Mouse (Mus musculus): ENCODE data around the gene Tanc2. TPM values are rescaled to one million over a fixed set of nuclear protein-coding genes. Genes with fewer than 3 reads are reported as not detected.

Gene Tanc2
- polyA plus RNA-seq, 1 experiment: 10.2 TPM

DNA sequence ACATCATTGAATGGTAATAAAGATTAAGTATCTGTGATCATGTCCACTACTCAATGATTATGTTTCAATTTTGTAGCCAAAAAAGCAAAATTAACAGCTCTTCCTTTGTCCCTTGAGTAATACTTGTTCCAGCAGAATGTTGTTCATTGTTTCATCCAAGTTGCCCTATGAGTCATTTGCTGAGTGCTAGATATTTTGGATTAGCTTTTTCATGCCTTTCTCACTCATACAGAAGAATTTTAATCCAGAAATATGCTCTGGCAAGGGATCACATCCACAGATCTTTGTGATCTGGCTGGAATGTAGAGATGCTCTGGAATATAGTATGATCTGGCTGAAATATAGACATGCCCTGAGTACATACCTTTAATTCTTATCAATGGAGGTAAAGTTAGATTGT, 202.7 kb downstream of the Tanc2 start:
- TF ChIP-seq POLR2A (IDR thresholded peaks at IDR 0.05; ENCODE audit: borderline replicate concordance, extremely low read depth, low read depth, low read length) (no peak), CTCF (IDR thresholded peaks at IDR 0.05; ENCODE audit: insufficient read depth, low read length) (no peak)

DNA sequence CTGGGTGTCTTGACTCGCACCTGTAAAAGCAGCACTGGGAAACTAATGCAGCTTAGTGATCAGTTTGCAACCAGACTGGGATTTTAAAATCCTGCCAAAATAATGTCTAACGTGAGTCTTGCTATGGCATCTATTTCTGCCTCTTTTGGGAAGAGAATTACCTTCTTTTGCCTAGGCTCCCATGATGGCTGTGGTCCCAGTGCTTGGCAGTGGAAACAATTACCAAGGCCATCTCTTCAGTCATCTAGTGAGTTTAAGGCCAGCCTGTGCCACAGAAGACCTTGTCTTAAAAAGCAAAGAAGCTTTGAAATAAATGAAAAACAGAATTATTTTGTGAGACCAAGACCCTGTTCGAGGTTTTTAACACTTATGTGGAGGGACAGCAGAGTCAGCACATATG, 213.9 kb downstream of the Tanc2 start:
- 86% methylated on average over 3 of the region's 3 CpGs for WGBS
- Histone ChIP-seq H3K4me1 (ENCODE audit: control insufficient read depth, insufficient read depth, low read length) (no peaks in the 10 kb centered on the region), H3K4me3 (replicated peaks; ENCODE audit: extremely low read depth, low read depth, low read length) (no peak overlapping the region)
- TF ChIP-seq POLR2A (IDR thresholded peaks at IDR 0.05; ENCODE audit: borderline replicate concordance, extremely low read depth, low read depth, low read length) (no peak), CTCF (IDR thresholded peaks at IDR 0.05; ENCODE audit: insufficient read depth, low read length) (no peak)
- no peak for DNase-seq

More for the DNA sequence above, 202.7 kb downstream of the Tanc2 start:
- no peak for DNase-seq
- no peak overlapping the region for H3K4me3 ChIP-seq (replicated peaks; ENCODE audit: extremely low read depth, low read depth, low read length)
- H3K4me1 ChIP-seq (ENCODE audit: control insufficient read depth, insufficient read depth, low read length): no peaks in the 10 kb centered on the region

DNA sequence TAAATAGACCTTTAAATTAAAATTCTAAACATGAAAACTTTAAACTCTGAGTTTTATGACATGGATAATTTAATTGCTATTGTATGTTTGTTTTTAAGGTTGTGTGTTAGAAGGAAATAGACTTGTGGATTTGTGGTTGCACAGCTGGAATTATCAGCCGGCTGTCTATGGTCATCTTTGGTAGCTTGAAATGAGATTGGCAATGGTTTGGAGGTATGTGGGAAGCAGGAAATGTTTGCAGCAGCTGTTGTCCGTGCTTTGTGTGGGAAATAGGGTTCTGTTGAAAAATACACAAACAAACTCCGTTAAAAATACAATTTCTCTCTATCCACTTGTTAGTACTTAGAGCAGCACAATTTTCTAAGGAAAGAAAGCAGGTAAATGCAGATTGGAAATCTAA, 215.0 kb downstream of the Tanc2 start:
- no peaks in the 10 kb centered on the region for H3K4me1 ChIP-seq (ENCODE audit: control insufficient read depth, insufficient read depth, low read length)
- WGBS: 36% methylated on average over 3 of the region's 3 CpGs
- TF ChIP-seq CTCF (IDR thresholded peaks at IDR 0.05; ENCODE audit: insufficient read depth, low read length): no peak
- no peak for TF ChIP-seq POLR2A (IDR thresholded peaks at IDR 0.05; ENCODE audit: borderline replicate concordance, extremely low read depth, low read depth, low read length)
- no peak for DNase-seq
- H3K4me3 ChIP-seq (replicated peaks; ENCODE audit: extremely low read depth, low read depth, low read length): no peak overlapping the region

DNA sequence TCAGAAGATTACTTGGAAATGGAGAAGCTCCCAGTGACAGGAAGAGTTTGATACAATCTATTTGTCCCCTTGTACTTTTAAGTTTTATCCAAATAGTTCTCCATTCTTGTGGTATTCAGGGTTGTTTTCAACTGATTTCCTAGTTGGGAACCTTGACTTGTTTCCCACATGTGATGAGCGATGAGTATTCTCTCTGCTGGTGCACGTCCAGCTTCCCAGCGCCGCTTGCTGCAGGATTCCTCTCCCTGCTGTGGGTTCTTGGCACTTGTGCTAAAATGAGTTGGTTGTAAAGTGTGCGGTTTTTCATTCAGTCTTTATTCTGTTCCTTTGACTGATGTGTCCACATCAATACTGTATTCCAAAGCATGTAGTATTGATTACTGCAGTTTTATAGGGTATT, 217.3 kb downstream of the Tanc2 start:
- 86% methylated on average over 5 of the region's 5 CpGs for WGBS
- TF ChIP-seq POLR2A (IDR thresholded peaks at IDR 0.05; ENCODE audit: borderline replicate concordance, extremely low read depth, low read depth, low read length) (no peak), CTCF (IDR thresholded peaks at IDR 0.05; ENCODE audit: insufficient read depth, low read length) (no peak)

DNA sequence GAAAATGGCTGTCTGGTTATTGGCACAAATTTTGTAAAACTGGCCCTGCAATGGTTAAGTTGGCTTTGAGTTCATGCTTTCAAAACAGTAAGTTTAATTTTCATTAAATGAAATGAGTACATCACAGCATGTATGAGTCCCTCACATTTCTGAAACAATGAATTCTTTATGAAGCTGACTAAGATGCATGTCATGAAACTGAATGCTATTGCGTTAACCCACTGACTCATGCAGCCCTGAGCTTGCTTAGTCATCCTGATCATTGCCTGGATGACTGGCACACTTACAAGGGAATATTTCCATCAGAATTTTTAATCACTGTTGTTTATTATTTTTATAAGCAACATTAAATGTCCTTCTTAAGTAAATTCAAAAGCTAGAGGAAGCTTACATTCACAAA, 233.5 kb downstream of the Tanc2 start:
- TF ChIP-seq POLR2A (IDR thresholded peaks at IDR 0.05; ENCODE audit: borderline replicate concordance, extremely low read depth, low read depth, low read length): no peak
- TF ChIP-seq CTCF (IDR thresholded peaks at IDR 0.05; ENCODE audit: insufficient read depth, low read length): no peak
- H3K4me1 ChIP-seq (ENCODE audit: control insufficient read depth, insufficient read depth, low read length): no peaks in the 10 kb centered on the region
- no peak overlapping the region for H3K4me3 ChIP-seq (replicated peaks; ENCODE audit: extremely low read depth, low read depth, low read length)
- WGBS: 55% methylated on average over 1 of the region's 1 CpGs
- no peak for DNase-seq

More for the DNA sequence above, 217.3 kb downstream of the Tanc2 start:
- no peaks in the 10 kb centered on the region for H3K4me1 ChIP-seq (ENCODE audit: control insufficient read depth, insufficient read depth, low read length)
- DNase-seq: no peak
- H3K4me3 ChIP-seq (replicated peaks; ENCODE audit: extremely low read depth, low read depth, low read length): no peak overlapping the region

DNA sequence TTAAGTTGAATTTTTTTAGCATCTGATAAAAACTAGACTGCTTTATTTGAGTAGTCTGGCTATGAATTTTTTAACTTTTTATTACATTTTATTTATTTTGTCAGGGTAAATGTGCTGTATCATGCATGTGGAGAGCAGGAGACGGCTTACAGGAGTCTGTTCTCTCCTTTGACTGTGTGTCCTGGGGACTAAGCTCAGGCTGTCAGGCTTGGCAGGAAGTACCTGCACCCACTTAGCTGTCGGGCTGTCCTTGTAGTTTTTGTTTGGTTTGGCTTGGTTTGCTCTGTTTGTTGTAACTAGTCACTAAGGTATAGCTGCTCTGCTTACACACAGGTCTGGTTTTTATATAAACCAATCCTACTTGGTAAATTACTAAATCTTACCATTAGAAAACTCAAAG, 234.0 kb downstream of the Tanc2 start:
- no peak overlapping the region for H3K4me3 ChIP-seq (replicated peaks; ENCODE audit: extremely low read depth, low read depth, low read length)
- DNase-seq: no peak
- 40% methylated on average over 2 of the region's 2 CpGs for WGBS
- TF ChIP-seq CTCF (IDR thresholded peaks at IDR 0.05; ENCODE audit: insufficient read depth, low read length) (no peak), POLR2A (IDR thresholded peaks at IDR 0.05; ENCODE audit: borderline replicate concordance, extremely low read depth, low read depth, low read length) (no peak)
- no peaks in the 10 kb centered on the region for H3K4me1 ChIP-seq (ENCODE audit: control insufficient read depth, insufficient read depth, low read length)

GRCm38 (mm10) chr11:105828175-105828574, 238.4 kb downstream of the Tanc2 start:
- Histone ChIP-seq H3K4me1 (ENCODE audit: control insufficient read depth, insufficient read depth, low read length) (no peaks in the 10 kb centered on the region), H3K4me3 (replicated peaks; ENCODE audit: extremely low read depth, low read depth, low read length) (no peak overlapping the region)
- WGBS: 79% methylated on average over 2 of the region's 2 CpGs
- TF ChIP-seq CTCF (IDR thresholded peaks at IDR 0.05; ENCODE audit: insufficient read depth, low read length): no peak
- TF ChIP-seq POLR2A (IDR thresholded peaks at IDR 0.05; ENCODE audit: borderline replicate concordance, extremely low read depth, low read depth, low read length): no peak
- DNase-seq: no peak

DNA sequence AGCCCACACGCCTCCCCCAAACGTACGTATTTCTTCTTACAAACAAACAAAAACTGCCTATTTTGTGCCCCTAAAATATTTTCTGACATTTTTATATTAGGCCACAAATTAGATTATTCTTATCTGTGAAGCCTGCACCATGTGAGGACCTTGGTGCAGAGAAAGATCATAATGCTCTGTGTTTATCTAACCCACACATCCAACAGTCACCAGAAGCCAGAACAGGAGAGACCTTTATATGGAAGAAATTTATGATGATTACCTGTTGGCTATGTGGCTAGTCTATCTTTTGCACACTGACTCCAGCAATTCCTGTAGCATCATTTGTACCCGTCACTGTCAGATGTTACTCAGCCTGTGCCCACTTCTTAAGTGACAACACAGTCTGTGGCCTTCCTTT, 245.4 kb downstream of the Tanc2 start:
- no peak overlapping the region for H3K4me3 ChIP-seq (replicated peaks; ENCODE audit: extremely low read depth, low read depth, low read length)
- TF ChIP-seq CTCF (IDR thresholded peaks at IDR 0.05; ENCODE audit: insufficient read depth, low read length) (no peak), POLR2A (IDR thresholded peaks at IDR 0.05; ENCODE audit: borderline replicate concordance, extremely low read depth, low read depth, low read length) (no peak)
- DNase-seq: no peak
- H3K4me1 ChIP-seq (ENCODE audit: control insufficient read depth, insufficient read depth, low read length): no peaks in the 10 kb centered on the region
- 95% methylated on average over 4 of the region's 4 CpGs for WGBS

GRCm38 (mm10) chr11:105836344-105836891, 246.6 kb downstream of the Tanc2 start:
- no peak overlapping the region for H3K4me3 ChIP-seq (replicated peaks; ENCODE audit: extremely low read depth, low read depth, low read length)
- H3K4me1 ChIP-seq (ENCODE audit: control insufficient read depth, insufficient read depth, low read length): no peaks in the 10 kb centered on the region
- WGBS: 88% methylated on average over 6 of the region's 6 CpGs
- TF ChIP-seq CTCF (IDR thresholded peaks at IDR 0.05; ENCODE audit: insufficient read depth, low read length) (no peak), POLR2A (IDR thresholded peaks at IDR 0.05; ENCODE audit: borderline replicate concordance, extremely low read depth, low read depth, low read length) (no peak)
- DNase-seq: no peak

- no peak overlapping the region for H3K4me3 ChIP-seq (replicated peaks; ENCODE audit: extremely low read depth, low read depth, low read length)
- H3K4me1 ChIP-seq (ENCODE audit: control insufficient read depth, insufficient read depth, low read length): no peaks in the 10 kb centered on the region
- TF ChIP-seq POLR2A (IDR thresholded peaks at IDR 0.05; ENCODE audit: borderline replicate concordance, extremely low read depth, low read depth, low read length) (no peak), CTCF (IDR thresholded peaks at IDR 0.05; ENCODE audit: insufficient read depth, low read length) (no peak)
- DNase-seq: no peak
Observed at GRCm38 (mm10) chr11:105837962-105838361, 248.2 kb downstream of the Tanc2 start.

Data from lung, adult 2 months (tissue).